Mouse (Mus musculus) mouse embryonic stem cell (cell line): ENCODE results near the gene Zfp664.

Experiments
- in situ Hi-C, 2 experiments: fragments of 300-500 bp; cut with MboI; formaldehyde crosslinking; loops; 1 replicate in 1 of 2; 3 replicates in 1 of 2; pipeline ENCODE4 v1.14.3; 2019 to 2020; ENCODE audit warnings: low sequenced_read_pairs in 2 of 2, low pct_unique_long_range_greater_than_20kb in 1 of 2, mixed read lengths in 1 of 2; ENCODE audit not compliant: unreplicated experiment in 1 of 2

Gene Zfp664

DNA sequence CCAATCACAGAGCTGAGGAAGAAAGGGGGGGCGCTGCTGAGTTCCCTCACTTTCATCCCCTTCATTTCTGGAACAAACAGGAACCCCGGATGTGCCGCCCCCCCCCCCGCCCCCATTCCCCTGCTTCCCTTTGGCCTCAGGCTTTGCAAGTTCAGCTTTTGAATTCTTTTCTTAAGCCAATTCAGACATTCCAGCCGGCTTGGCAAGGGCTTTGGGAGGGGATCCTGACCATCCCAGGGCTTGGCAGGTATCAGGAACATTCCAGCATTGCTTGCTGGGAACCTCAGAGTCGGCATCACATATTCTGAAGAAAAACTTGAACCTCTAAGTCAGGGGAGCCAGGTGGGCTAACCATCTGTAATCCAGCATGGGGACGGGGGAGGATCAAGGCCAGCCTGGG is 49.8 kb downstream of the Zfp664 start:
- in situ Hi-C loops = loop anchor here (5.0 to 25.0 kb wide), 2 partner anchors 50 to 350 kb away; no protein-coding TSS in a partner anchor

- in situ Hi-C loops = loop anchor here (5.0 to 25.0 kb wide), 2 partner anchors 49 to 349 kb away; no protein-coding TSS in a partner anchor
Observed at GRCm38 (mm10) chr5:124912946-124913933, 50.7 kb downstream of the Zfp664 start.

DNA sequence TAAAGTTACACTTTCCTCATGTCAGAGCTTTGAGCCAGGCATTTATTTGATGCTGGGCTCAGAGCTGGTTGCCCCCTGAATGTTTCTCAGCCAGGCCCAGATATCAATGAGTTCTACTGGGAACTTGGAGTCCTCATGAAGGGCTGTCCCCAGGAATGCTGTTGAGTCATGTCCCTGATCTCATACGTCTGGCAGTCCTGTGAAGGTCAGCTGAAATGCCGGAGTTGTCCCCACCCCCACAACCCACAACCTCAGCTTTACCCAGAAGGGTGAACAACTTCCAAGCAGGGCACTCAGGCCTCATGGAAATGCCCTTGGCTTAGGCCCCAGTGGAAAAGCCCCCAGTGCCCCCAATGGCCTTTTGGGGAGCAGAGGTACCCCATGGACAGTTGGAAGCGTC is 57.3 kb downstream of the Zfp664 start:
- in situ Hi-C loops = loop anchor here in 1 of 2 experiments (25.0 kb wide), 1 partner anchor 343 kb away; no protein-coding TSS in a partner anchor

- in situ Hi-C loops = loop anchor here in 1 of 2 experiments (25.0 kb wide), 1 partner anchor 341 kb away; no protein-coding TSS in a partner anchor
Observed at GRCm38 (mm10) chr5:124921410-124921809, 58.9 kb downstream of the Zfp664 start.

GRCm38 (mm10) chr5:124922356-124923352 is 60.2 kb downstream of the Zfp664 start:
- in situ Hi-C loops = loop anchor here in 1 of 2 experiments (25.0 kb wide), 1 partner anchor 340 kb away; no protein-coding TSS in a partner anchor

DNA sequence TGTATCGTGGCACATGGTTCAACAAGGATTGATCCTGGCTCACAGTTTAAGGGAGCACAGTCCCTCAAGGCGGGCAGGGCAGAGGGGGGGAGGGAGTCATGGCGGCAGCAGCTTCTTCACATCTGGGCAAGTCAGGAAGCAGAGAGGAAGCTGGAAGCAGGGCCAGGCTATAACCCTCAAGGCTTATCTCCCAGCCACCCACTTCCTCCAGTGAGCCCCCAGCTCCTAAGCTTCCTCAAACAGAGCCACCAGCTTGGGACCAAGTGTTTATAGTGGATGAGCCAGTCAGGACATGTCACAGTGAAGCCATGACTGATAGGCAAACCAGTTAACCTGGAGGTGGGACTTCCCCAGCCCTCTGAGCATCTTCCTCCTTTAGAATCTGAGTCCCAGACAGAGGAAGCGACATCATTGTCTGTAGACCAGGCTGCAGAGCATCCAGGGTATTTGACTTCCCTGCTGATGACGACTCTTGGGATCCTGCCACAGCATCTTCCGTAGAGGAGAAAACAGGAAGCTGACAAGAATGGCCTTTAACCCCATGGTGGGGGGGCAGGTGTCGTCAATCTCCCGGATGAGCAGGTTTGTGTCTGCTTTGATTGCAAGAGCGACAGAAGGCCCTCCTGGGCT is 67.0 kb downstream of the Zfp664 start:
- in situ Hi-C loops = no loop called here

- in situ Hi-C loops = no loop called here
Observed at GRCm38 (mm10) chr5:124930055-124930439, 67.6 kb downstream of the Zfp664 start.

GRCm38 (mm10) chr5:124930603-124931002 is 68.1 kb downstream of the Zfp664 start:
- in situ Hi-C loops = no loop called here

DNA sequence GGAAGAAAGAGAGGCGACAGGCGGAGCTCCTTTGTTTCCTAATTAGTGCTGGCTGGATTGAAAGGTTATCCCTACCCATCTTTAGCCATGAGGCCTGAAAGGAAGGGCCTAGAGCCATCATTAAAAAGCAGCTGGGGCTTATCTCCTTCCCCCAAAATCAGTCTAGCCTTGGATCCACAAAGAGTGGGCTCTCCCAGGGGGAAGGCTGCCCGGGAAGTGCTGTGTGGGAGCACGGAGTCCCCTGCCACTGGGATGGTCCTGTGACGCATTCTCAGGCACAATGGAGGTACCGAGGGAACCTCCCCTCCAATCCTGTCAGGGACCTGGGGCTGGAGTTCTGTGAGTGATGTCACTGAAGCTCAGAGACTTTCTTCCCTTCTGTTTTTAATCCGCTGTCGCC is 68.6 kb downstream of the Zfp664 start:
- in situ Hi-C loops = no loop called here

DNA sequence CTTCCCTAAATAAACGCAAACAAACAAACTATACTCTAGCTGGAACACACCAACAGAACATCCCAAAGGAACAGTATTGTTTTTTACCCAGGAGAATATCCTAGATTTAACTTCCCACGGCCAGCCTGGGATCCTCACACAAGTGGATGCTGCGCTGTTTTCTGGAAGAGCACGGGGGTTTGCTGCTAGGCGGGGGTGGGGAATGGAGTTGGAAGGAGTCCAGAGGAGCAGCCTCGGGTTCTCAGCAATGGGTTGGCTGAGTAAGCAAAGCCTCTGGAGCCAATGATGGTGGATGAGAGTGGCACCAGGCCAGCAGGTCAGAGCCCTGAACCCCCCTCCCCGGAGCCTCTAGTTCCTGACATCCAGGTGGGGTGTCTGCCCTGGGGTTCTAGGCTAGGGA is 72.1 kb downstream of the Zfp664 start:
- in situ Hi-C loops = no loop called here

- in situ Hi-C loops = no loop called here
Observed at GRCm38 (mm10) chr5:124943181-124943792, 80.8 kb downstream of the Zfp664 start.

GRCm38 (mm10) chr5:124943793-124944383 is 81.4 kb downstream of the Zfp664 start:
- in situ Hi-C loops = no loop called here

DNA sequence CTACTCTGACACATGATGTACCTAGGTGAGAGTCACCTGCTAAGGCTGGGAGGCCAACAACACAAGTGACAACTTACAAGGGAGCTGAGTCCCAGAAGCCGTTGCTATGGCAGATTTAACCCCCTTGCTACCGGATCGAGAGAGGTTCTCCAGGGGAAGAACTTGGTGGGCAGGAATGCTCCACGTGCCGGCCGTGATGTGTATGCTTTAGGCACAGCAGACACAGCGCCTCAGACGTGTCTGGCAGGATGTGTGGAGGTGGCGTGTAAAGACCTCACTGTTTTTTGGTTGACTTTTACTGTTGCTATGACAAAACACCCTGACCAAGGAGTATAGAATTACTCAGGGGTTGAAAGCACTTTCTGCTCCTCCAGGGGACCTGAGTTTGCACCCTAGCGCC is 81.9 kb downstream of the Zfp664 start:
- in situ Hi-C loops = no loop called here

DNA sequence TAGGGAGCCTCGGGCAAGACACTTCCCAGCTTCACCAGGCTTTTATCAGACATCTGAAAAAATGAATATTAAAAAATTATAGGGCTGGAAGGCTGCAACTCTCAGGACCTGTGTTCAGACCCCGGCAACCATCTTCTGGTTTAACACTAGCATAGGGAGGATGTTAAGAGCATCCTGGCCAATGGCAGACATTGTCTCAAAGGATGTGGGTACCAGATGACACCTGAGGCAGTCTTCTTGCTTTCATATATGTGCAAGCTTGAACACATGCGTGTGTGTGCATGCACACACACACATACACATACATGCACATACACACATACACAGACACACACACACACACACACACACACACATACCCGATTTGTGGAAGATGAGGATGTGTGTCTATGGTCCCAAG is 82.6 kb downstream of the Zfp664 start:
- in situ Hi-C loops = no loop called here

GRCm38 (mm10) chr5:124950623-124951278 is 88.3 kb downstream of the Zfp664 start:
- in situ Hi-C loops = no loop called here

- in situ Hi-C loops = no loop called here
Observed at GRCm38 (mm10) chr5:124951333-124951732, 88.8 kb downstream of the Zfp664 start.
